Mouse (Mus musculus) bone marrow, adult 2 months (tissue): ENCODE results near the gene Rassf8. TPM values are rescaled to one million over a fixed set of nuclear protein-coding genes. Genes with fewer than 3 reads are reported as not detected.

Experiments
- H3K27ac ChIP-seq: fragments of 200-500 bp; 2 replicates; pipeline ENCODE4 v1.5.1; 2012; ENCODE audit warnings: low read depth, mild to moderate bottlenecking, control low read depth, inconsistent platforms, low read length; ENCODE audit not compliant: control insufficient read depth, poor library complexity, insufficient read depth
- H3K4me1 ChIP-seq: fragments of 200-500 bp; 2 replicates; pipeline ENCODE4 v1.6.1; 2011; ENCODE audit warnings: low read length; ENCODE audit not compliant: control insufficient read depth, insufficient read depth
- H3K4me3 ChIP-seq: fragments of 200-500 bp; replicated peaks from 2 replicates; pipeline ENCODE3; 2011; ENCODE audit warnings: mild to moderate bottlenecking, low read depth, low read length, control low read depth; ENCODE audit not compliant: control insufficient read depth
- CTCF ChIP-seq: fragments of 200-500 bp; IDR thresholded peaks from 2 replicates; pipeline ENCODE4 v1.5.1; 2011; ENCODE audit warnings: low read length, control low read depth; ENCODE audit not compliant: control insufficient read depth, insufficient read depth
- POLR2A ChIP-seq: fragments of 200-500 bp; IDR thresholded peaks from 2 replicates; pipeline ENCODE4 v1.6.1; 2011; ENCODE audit warnings: low read depth, mild to moderate bottlenecking, control low read depth, low read length, borderline replicate concordance; ENCODE audit not compliant: control insufficient read depth
- WGBS: fragments of 180-500 bp; shearing (Covaris S2); methylation state at CpG from one replicate; pipeline ENCODE4 v1.1.7; 2018; 5-methylcytosine and 5-hydroxymethylcytosine counted together
- polyA plus RNA-seq: library from polyadenylated mRNA; stranded (reverse); fragments of >200 nt; gene quantifications from 2 replicates; pipeline ENCODE4 v1.2.4, GENCODE M21; 2011; ENCODE audit warnings: low replicate concordance; ENCODE audit not compliant: missing spikeins, insufficient read depth, insufficient read length

Rassf8 gene
- polyA plus RNA-seq, 1 experiment: 3.5 TPM

DNA sequence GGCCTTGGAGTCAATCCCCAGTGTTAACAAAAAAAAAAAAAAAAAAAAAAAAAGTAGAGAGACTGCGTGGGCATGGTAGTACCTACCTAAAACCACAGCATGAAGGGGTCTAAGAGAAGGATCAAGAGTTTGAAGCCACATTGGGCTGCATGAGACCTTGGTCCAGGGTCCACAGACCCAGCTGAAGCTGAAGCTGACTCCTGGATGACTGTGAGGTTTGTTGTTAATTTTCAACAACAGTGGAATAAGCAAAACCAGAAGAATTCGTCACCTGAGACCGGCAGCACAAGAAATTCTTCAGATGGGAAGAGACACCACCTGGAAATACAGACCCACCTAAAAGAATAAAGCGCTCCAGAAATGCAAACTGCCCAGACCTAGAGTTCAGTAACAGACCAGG is 79.8 kb downstream of the Rassf8 start:
- H3K4me3 ChIP-seq: no peak overlapping the region
- WGBS: 83% methylated on average over 4 of the region's 4 CpGs
- no peak overlapping the region for H3K27ac ChIP-seq
- 0 out of 2 replicates have a peak, but pooled peaks cover 1% of the 10 kb centered on the region for H3K4me1 ChIP-seq
- no peak for TF ChIP-seq POLR2A
- TF ChIP-seq CTCF: no peak

DNA sequence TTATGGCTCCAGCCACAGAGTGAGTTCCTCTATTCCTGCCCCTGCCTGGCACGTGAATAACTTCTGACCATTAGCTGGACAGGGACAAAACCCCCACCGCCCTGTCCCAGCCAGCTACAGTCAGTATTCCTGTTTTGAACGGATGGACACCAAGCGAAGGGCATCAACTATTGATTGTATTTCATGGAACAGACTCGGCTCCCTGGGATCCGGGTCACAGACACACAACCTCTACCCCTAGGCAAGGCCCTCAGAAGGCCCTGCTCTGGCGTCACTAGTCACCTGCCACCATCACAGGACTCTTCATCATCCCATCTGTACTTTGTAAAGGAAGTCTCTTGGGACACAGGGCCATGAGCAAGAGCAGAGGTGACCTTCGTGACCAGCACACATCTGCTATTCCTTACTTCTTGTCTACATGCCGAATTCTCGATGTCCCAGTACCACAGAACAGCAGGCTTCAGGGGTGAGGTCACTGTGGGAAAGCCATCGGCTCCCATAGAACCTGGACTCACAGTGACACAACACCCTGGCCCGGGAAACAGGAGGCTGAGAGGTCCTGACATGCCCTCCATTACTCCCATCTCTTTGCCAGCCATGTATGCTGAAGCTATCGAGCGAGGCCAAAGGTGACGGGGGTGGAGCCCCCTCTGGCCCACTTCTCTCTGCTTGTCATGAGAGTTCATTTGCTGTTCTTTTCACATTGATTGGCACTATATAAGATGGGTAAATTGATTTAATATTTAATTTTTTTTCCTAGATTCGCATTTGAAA is 82.7 kb downstream of the Rassf8 start:
- Histone ChIP-seq H3K4me1 (no peaks in the 10 kb centered on the region), H3K4me3 (no peak overlapping the region), H3K27ac (no peak overlapping the region)
- 86% methylated on average over 16 of the region's 16 CpGs for WGBS
- no peak for TF ChIP-seq POLR2A
- TF ChIP-seq CTCF: no peak

DNA sequence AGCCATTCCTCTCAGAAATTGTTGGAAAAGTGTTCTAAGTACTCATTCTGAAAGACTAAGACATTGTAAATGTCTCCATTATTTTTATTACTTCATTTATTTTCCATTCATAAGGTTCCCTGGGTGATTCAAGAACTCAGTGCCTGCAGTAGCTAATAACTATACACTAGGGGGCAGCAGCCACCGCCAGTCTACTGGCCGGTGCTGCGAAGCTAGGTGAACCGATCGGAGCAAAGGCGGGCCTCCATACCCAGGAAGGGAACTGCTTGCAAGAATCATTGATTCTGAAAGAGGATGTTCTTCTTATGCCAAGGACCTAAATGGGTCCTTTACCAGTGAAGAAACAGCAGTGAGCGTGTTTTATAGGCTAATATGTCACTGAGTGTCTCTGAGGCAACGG is 83.6 kb downstream of the Rassf8 start:
- WGBS: 17% methylated on average over 8 of the region's 8 CpGs
- H3K4me1 ChIP-seq: peaks cover 2% of the 10 kb centered on the region
- TF ChIP-seq CTCF: peak; percentile 84
- no peak for TF ChIP-seq POLR2A
- no peak overlapping the region for H3K27ac ChIP-seq
- H3K4me3 ChIP-seq: no peak overlapping the region

DNA sequence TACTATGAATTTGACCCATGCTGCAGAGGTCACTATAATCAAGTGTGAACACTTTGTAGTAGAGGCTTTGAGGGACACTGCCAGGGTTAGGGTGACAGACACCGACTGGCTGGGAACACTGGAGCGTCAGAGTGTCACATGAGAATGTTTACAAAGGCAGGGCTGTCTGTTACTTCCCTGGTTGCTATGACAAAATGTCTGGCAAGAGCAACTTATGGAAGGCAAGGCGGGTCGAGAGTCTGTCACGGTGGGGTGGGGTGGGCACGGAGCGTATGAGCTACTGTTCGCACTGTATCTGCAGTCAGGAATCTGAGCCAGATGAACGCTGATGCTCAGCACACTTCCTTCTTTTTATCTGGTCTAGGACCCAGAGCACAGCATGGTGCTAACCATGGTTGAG is 84.1 kb downstream of the Rassf8 start:
- TF ChIP-seq CTCF: no peak
- no peak for TF ChIP-seq POLR2A
- Histone ChIP-seq H3K27ac (no peak overlapping the region), H3K4me1 (peaks cover 5% of the 10 kb centered on the region), H3K4me3 (no peak overlapping the region)
- 80% methylated on average over 9 of the region's 9 CpGs for WGBS

DNA sequence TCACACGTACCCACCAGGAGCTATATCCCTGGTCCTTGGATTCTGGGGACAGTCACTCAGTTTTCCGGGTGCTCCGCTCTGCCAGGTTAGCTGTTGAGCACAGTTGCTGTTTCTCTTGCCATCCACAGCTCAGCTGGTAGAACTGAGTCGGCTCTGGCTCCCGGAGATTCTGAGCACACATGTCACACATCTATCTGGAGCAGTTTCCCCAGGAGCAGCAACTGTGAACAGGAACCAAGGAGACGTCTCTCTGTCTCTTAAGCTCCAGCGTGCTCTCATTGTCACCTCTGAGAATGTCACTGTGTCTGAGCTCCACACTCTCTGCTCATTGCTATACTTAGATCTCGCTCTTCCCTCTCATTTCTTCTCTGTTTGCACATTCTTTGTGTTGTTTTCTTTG is 86.4 kb downstream of the Rassf8 start:
- no peak overlapping the region for H3K4me3 ChIP-seq
- H3K4me1 ChIP-seq: peaks cover 6% of the 10 kb centered on the region
- TF ChIP-seq CTCF (no peak), POLR2A (no peak)
- 83% methylated on average over 8 of the region's 8 CpGs for WGBS
- H3K27ac ChIP-seq: no peak overlapping the region

DNA sequence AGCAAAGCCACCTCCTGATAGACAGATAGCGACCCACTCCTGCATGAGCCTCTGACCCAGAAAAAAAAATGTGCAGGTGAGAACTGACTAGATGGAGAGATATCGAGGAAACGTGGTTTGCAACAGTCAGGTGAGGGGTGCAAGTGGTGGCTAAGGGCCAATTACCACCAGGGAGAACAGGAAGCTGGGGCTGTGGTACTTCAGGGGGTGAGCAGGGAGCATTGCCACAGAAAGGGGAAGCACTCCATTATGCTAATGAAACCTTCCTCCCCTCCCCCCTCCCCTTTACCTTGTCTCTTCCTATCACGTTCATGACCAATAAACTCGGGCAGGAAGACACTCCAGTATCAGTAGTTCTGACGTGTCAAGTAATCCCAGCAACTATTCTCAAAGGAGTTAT is 88.8 kb downstream of the Rassf8 start:
- no peak for TF ChIP-seq POLR2A
- no peak for TF ChIP-seq CTCF
- WGBS: 2% methylated on average over 6 of the region's 6 CpGs
- H3K4me1 ChIP-seq: peaks cover 6% of the 10 kb centered on the region
- H3K4me3 ChIP-seq: no peak overlapping the region
- H3K27ac ChIP-seq: no peak overlapping the region

- 1% methylated on average over 5 of the region's 5 CpGs for WGBS
- Histone ChIP-seq H3K27ac (no peak overlapping the region), H3K4me3 (no peak overlapping the region), H3K4me1 (no peaks in the 10 kb centered on the region; the same call in 1 of the 2 replicates)
- no peak for TF ChIP-seq CTCF
- no peak for TF ChIP-seq POLR2A
Observed at GRCm38 (mm10) chr6:145845611-145846010, 99.1 kb downstream of the Rassf8 start.

DNA sequence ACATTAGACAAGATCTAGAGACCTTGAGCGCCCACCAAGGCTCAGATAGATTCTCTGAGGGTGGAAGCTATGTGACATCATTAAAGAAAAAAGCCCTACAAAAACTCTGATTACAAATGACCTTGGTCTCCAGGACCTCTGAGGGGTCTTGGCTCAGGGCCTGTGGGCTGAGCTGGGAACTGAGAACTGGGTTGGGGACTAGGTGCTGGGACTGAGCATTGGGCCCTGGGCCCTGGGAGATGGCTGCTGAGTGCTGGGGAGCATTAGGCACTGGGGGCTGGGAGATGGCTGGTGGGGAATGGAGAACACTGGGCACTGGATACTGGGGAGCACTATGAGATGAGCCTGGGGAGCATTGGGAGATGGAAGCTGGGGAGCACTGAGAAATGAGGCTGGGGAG is 99.5 kb downstream of the Rassf8 start:
- H3K4me3 ChIP-seq: no peak overlapping the region
- TF ChIP-seq POLR2A (no peak), CTCF (no peak)
- WGBS: 42% methylated on average over 1 of the region's 1 CpGs
- no peaks in the 10 kb centered on the region; the same call in 1 of the 2 replicates for H3K4me1 ChIP-seq
- no peak overlapping the region for H3K27ac ChIP-seq
